In genomic region chr9:44067960-44068330, GRCm38 (mm10) we compare ENCODE assay signal across 12 mouse cellular contexts. TPM values are rescaled to one million over a fixed set of nuclear protein-coding genes. Genes with fewer than 3 reads are reported as not detected.
DNase-seq lines count a peak whose midpoint lies in the region; TF ChIP-seq lines count a peak whose summit lies in the region.
"Had no signal": no experiment of that assay in that cellular context is flagged by ENCODE, and none has a peak within 500 bp of the region (broad histone marks: within the 10 kb centered on the region; RNA-seq: fewer than 3 reads in every experiment).

No protein-coding gene starts in this region.

- H3K4me3 ChIP-seq in E14TG2a.4 (replicated peaks; ENCODE audit: low read length): peak overlapping the region; percentile 82; the same call in 1 of the 2 replicates

- no peak for TF ChIP-seq CTCF in E14TG2a.4 (conservative IDR thresholded peaks at IDR 0.05; ENCODE audit: low read length)

- peaks cover 44% of the 10 kb centered on the region for H3K4me1 ChIP-seq in E14TG2a.4 (replicated peaks; ENCODE audit: low read depth, low read length)

- peak; percentile 31 for DNase-seq in cerebellum, adult 11 months
- DNase-seq in cerebellum, postnatal 10 days: no peak
- DNase-seq in kidney, adult 9 months: peak; percentile 20
- DNase-seq in kidney, postnatal 10 days: no peak
- peak; percentile 12 for DNase-seq in heart, postnatal 4 days
- no peak for DNase-seq in left cerebral cortex, postnatal 14 days (ENCODE audit: low spot score in 2 of 2)
- DNase-seq in adrenal gland, postnatal 36 days: no peak
- DNase-seq: kidney, adult 18-20 months; left cerebral cortex, postnatal 4 days had no signal

- intact Hi-C loops in left cerebral cortex, postnatal 14 days (cut with DNase I): loop anchor here (5.0 kb wide), 1 partner anchor 39 kb away; the partner anchor contains the start of gene C1qtnf5

- no peaks in the 10 kb centered on the region for H3K36me3 ChIP-seq in E14TG2a.4 (ENCODE audit: insufficient read depth, low read length)

- no peaks in the 10 kb centered on the region for H3K9me3 ChIP-seq in E14TG2a.4 (ENCODE audit: low read length)

- peaks cover 24% of the 10 kb centered on the region for H3K27me3 ChIP-seq in E14TG2a.4 (ENCODE audit: insufficient read depth, low read length)

RNA-seq across cellular contexts. Expression of gene Usp2, which starts 1.1 kb away (rescaled TPM):
- 10 to 100 TPM; 72.6 to 79.0 TPM for total RNA-seq in heart, postnatal 4 days (2021)
- total RNA-seq in left cerebral cortex, postnatal 14 days (2021): 10 to 100 TPM; 71.9 to 87.1 TPM
- total RNA-seq in adrenal gland, postnatal 36 days (2021): 10 to 100 TPM; 47.3 to 75.2 TPM

RNA-seq across cellular contexts. Expression of gene Thy1, which starts 24.8 kb away (rescaled TPM):
- total RNA-seq in heart, postnatal 4 days (2021): 10 to 100 TPM; 16.2 to 18.8 TPM
- 100 to 1,000 TPM; 854 to 877 TPM for total RNA-seq in left cerebral cortex, postnatal 14 days (2021)
- 10 to 100 TPM; 26.4 to 32.7 TPM for total RNA-seq in adrenal gland, postnatal 36 days (2021)

RNA-seq across cellular contexts. Expression of gene Mfrp, which starts 33.6 kb away (rescaled TPM):
- total RNA-seq in heart, postnatal 4 days (2021): not detected
- total RNA-seq in left cerebral cortex, postnatal 14 days (2021): under 1 TPM; 0.46 to 0.82 TPM
- under 1 TPM in 1 of 2 experiments, not detected in 1; 0.10 TPM for total RNA-seq in adrenal gland, postnatal 36 days (2021)
- total RNA-seq: common myeloid progenitor, adult 5-6 weeks; left cerebral cortex, postnatal 4 days; neutrophil, adult 5-6 weeks had no signal

RNA-seq across cellular contexts. Expression of gene C1qtnf5, which starts 39.1 kb away (rescaled TPM):
- total RNA-seq in heart, postnatal 4 days (2021): 1 to 10 TPM; 8.5 to 9.7 TPM
- 10 to 100 TPM; 17.1 to 19.6 TPM for total RNA-seq in left cerebral cortex, postnatal 14 days (2021)
- total RNA-seq in adrenal gland, postnatal 36 days (2021): 10 to 100 TPM; 13.0 to 20.4 TPM
- total RNA-seq: common myeloid progenitor, adult 5-6 weeks; neutrophil, adult 5-6 weeks had no signal

RNA-seq across cellular contexts. Expression of gene Gm49380, which starts 45.4 kb away (rescaled TPM):
- total RNA-seq in heart, postnatal 4 days (2021): not detected
- total RNA-seq in left cerebral cortex, postnatal 14 days (2021): under 1 TPM; 0.25 to 0.37 TPM
- under 1 TPM; 0.70 to 0.76 TPM for total RNA-seq in adrenal gland, postnatal 36 days (2021)
- total RNA-seq: common myeloid progenitor, adult 5-6 weeks; neutrophil, adult 5-6 weeks had no signal

Comparison
In these comparisons a context has a peak if more than half of its experiments do, and no peak if none do; other contexts are left out.
1. DNase-seq: peak in cerebellum, adult 11 months (single experiment), kidney, adult 9 months (single experiment) and heart, postnatal 4 days (single experiment); none in cerebellum, postnatal 10 days (0 of 2), kidney, postnatal 10 days (single experiment), left cerebral cortex, postnatal 14 days (0 of 2) and adrenal gland, postnatal 36 days (0 of 2).
2. RNA of gene Thy1, which starts 24.8 kb away (total RNA-seq): 854 to 877 TPM in left cerebral cortex, postnatal 14 days; 26.4 to 32.7 TPM in adrenal gland, postnatal 36 days and 16.2 to 18.8 TPM in heart, postnatal 4 days; every median in the first group is over 10 times any median in the second.